Mouse (Mus musculus): ENCODE data around the gene Ifi27l2a. TPM values are rescaled to one million over a fixed set of nuclear protein-coding genes. Genes with fewer than 3 reads are reported as not detected.
"Not testable (repeated sequence)": the region's sequence is repeated elsewhere in the genome, so short reads cannot be mapped to it uniquely, and the experiment has no call there.

Ifi27l2a gene
- polyA plus RNA-seq, 1 experiment from 2014 or later, result 0.70 TPM

DNA sequence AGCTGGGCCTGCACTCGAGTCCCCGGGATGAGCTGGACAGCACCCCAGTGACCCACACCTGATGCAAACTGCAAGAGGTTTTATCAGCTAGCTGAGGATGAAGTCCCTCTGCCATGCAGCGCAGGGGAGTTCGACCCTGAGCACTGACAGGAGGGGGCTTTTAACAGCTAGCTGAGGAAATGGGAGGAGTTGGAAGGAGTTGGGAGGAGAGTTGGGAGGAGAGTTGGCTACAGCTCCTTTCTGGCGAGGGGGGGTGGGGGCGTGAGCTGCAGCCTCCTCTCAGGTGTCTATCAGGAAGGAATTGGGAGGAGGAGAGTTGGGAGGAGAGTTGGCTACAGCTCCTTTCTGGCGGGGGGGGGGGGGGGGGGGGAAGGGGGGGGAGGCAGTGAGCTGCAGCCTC lies 781 bp upstream of the Ifi27l2a start:
- ATAC-seq (replicated peaks; ENCODE audit: insufficient number of reproducible peaks, low FRiP score, low TSS enrichment, low read depth); DNase-seq (ENCODE audit: low spot score): not testable (repeated sequence)
- WGBS, result 56% methylated on average over 4 of the region's 7 CpGs

DNA sequence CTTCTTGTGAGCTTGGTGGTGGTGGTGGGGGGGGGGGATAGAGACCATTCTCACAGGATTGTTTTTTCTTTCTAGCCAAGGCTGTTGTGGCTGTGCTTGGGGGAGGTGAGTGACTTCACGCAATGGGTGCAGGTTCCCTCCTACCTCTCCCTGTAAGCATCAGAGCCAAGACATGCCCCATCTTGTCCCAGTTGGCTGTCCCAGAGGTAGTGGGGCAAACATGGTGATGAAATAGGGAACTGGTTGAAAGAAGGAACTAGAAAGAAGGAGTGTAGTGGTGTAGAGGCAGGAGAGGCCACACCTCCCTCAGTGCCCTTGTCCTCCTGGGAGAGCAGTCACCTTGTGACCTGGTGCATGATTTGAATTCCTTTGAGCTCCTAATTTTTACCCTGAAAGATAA lies 5.9 kb downstream of the Ifi27l2a start:
- Histone ChIP-seq H3K4me3 (ENCODE audit: low read depth, low read length) (no peak overlapping the region), H3K36me3 (replicated peaks; ENCODE audit: control insufficient read depth, insufficient read depth, low read depth, low read length) (no peaks in the 10 kb centered on the region), H3K4me1 (ENCODE audit: control insufficient read depth, insufficient read depth, low read length) (no peaks in the 10 kb centered on the region), H3K27me3 (ENCODE audit: control insufficient read depth, insufficient read depth, low read length) (no peaks in the 10 kb centered on the region), H3K9me3 (replicated peaks; ENCODE audit: control insufficient read depth, low read length) (no peaks in the 10 kb centered on the region), H3K4me2 (ENCODE audit: low read depth, low read length) (no peak overlapping the region), H3K9ac (replicated peaks; ENCODE audit: low read length) (no peak overlapping the region), H3K27ac (replicated peaks; ENCODE audit: low read depth, low read length) (no peak overlapping the region)
- DNase-seq (ENCODE audit: low spot score) (no peak), ATAC-seq (replicated peaks; ENCODE audit: insufficient number of reproducible peaks, low FRiP score, low TSS enrichment, low read depth) (no peak)
- WGBS, result 73% methylated on average over 1 of the region's 1 CpGs

More for the DNA sequence above, 781 bp upstream of the Ifi27l2a start:
- not testable (repeated sequence) for H3K4me1 ChIP-seq (ENCODE audit: control insufficient read depth, insufficient read depth, low read length); H3K4me3 ChIP-seq (ENCODE audit: low read depth, low read length); H3K9ac ChIP-seq (replicated peaks; ENCODE audit: low read length); H3K36me3 ChIP-seq (replicated peaks; ENCODE audit: control insufficient read depth, insufficient read depth, low read depth, low read length); H3K27ac ChIP-seq (replicated peaks; ENCODE audit: low read depth, low read length); H3K4me2 ChIP-seq (ENCODE audit: low read depth, low read length); H3K9me3 ChIP-seq (replicated peaks; ENCODE audit: control insufficient read depth, low read length); H3K27me3 ChIP-seq (ENCODE audit: control insufficient read depth, insufficient read depth, low read length)

DNA sequence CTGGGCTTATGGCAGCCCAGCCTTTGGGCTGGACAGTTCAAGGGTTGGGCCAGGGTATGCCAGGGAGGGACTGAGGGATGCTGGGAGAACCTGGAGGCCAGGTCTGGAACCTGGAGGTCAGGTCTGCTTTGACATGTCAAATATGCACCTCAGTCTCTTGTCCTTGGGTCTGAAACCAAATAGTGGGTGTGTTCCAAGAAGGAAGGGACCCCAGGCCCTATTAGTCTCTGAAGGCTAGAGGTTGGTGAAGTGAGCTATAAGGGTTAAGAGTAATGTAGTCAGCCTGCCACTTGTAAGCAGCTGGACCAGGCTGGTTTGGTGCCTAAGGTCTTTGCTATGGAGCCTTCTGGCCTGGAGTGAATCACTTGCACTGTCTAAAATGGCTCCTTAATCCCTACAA lies 8.6 kb downstream of the Ifi27l2a start:
- Histone ChIP-seq H3K27ac (replicated peaks; ENCODE audit: low read depth, low read length) (no peak overlapping the region), H3K9ac (replicated peaks; ENCODE audit: low read length) (no peak overlapping the region), H3K4me2 (ENCODE audit: low read depth, low read length) (no peak overlapping the region), H3K9me3 (replicated peaks; ENCODE audit: control insufficient read depth, low read length) (no peaks in the 10 kb centered on the region), H3K4me1 (ENCODE audit: control insufficient read depth, insufficient read depth, low read length) (no peaks in the 10 kb centered on the region), H3K4me3 (ENCODE audit: low read depth, low read length) (no peak overlapping the region), H3K27me3 (ENCODE audit: control insufficient read depth, insufficient read depth, low read length) (no peaks in the 10 kb centered on the region), H3K36me3 (replicated peaks; ENCODE audit: control insufficient read depth, insufficient read depth, low read depth, low read length) (no peaks in the 10 kb centered on the region)
- ATAC-seq (replicated peaks; ENCODE audit: insufficient number of reproducible peaks, low FRiP score, low TSS enrichment, low read depth) (no peak), DNase-seq (ENCODE audit: low spot score) (no peak)

DNA sequence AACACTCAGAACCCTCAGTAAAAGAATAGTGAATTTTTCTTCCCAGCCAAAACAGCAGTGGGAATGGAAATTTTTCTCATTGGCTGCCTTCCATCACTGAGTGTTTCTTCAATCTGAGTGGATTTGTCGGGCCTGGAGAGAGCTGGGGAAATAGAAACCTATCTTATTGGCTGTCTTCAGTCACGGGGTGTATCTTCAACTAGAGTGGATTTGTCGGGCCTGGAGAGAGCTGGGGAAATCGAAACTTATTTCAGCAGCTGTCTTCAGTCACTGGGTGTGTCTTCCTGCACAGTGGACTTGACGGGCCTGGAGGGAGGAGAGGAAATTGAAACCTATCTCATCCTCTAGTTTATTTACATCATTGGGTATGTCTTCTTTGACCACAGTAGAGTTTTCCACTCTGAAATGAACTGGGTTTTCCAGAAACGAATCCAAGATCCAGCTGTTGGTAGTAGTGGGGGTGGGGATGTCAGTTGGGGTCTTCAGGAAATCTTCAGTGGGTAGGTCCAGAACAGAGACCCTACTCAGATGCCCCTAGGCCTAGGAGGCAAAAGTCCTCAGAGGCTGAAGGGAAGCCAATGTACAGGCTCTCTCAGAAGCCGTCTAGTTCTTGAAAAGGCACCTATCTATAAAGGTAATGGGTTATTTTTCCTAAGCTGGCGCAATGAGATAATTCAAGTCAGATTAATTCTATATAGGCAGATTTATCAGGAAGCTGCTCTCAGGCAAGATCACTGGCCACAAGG lies 9.3 kb downstream of the Ifi27l2a start, which contains the start of gene Ifi27:
Gene Ifi27 (plus strand): TSS at position 226 of the 746 bp plus-strand sequence.
- DNase-seq (ENCODE audit: low spot score) (no peak), ATAC-seq (replicated peaks; ENCODE audit: insufficient number of reproducible peaks, low FRiP score, low TSS enrichment, low read depth) (no peak)
- no peaks in the 10 kb centered on the region for H3K9me3 ChIP-seq (replicated peaks; ENCODE audit: control insufficient read depth, low read length)
- H3K4me1 ChIP-seq (ENCODE audit: control insufficient read depth, insufficient read depth, low read length), result no peaks in the 10 kb centered on the region
- H3K36me3 ChIP-seq (replicated peaks; ENCODE audit: control insufficient read depth, insufficient read depth, low read depth, low read length), result no peaks in the 10 kb centered on the region
- no peak within 1 kb of the TSS for H3K9ac ChIP-seq (replicated peaks; ENCODE audit: low read length)
- H3K4me3 ChIP-seq (ENCODE audit: low read depth, low read length), result no peak within 1 kb of the TSS
- H3K4me2 ChIP-seq (ENCODE audit: low read depth, low read length), result no peak within 1 kb of the TSS
- no peak within 1 kb of the TSS for H3K27ac ChIP-seq (replicated peaks; ENCODE audit: low read depth, low read length)
- no peaks in the 10 kb centered on the region for H3K27me3 ChIP-seq (ENCODE audit: control insufficient read depth, insufficient read depth, low read length)
- 71% methylated on average over 8 of the region's 8 CpGs for WGBS

DNA sequence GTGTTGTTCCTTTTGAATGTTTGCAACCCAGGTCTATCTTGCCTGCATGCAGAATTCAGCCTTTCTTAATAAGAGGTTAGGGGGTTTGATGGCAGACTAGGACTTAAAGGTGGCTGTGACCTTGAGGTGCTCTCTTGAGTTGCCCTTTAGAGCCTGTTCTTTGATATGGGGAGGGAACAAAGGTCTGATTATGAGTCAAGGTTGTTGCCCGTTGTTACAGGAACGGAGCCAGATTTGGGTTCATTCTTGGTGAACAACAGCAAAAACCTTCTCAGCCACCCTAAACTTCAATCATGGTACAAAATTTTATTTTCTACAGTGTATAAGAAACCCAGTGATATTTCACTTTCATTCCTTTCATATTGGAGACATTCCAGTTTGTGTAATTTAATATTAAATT lies 10.1 kb downstream of the Ifi27l2a start:
- Histone ChIP-seq H3K27me3 (ENCODE audit: control insufficient read depth, insufficient read depth, low read length) (no peaks in the 10 kb centered on the region), H3K36me3 (replicated peaks; ENCODE audit: control insufficient read depth, insufficient read depth, low read depth, low read length) (no peaks in the 10 kb centered on the region), H3K4me1 (ENCODE audit: control insufficient read depth, insufficient read depth, low read length) (no peaks in the 10 kb centered on the region), H3K9me3 (replicated peaks; ENCODE audit: control insufficient read depth, low read length) (no peaks in the 10 kb centered on the region), H3K4me3 (ENCODE audit: low read depth, low read length) (no peak overlapping the region), H3K9ac (replicated peaks; ENCODE audit: low read length) (no peak overlapping the region), H3K27ac (replicated peaks; ENCODE audit: low read depth, low read length) (no peak overlapping the region), H3K4me2 (ENCODE audit: low read depth, low read length) (no peak overlapping the region)
- DNase-seq (ENCODE audit: low spot score) (no peak), ATAC-seq (replicated peaks; ENCODE audit: insufficient number of reproducible peaks, low FRiP score, low TSS enrichment, low read depth) (no peak)
- WGBS, result 80% methylated on average over 2 of the region's 2 CpGs

DNA sequence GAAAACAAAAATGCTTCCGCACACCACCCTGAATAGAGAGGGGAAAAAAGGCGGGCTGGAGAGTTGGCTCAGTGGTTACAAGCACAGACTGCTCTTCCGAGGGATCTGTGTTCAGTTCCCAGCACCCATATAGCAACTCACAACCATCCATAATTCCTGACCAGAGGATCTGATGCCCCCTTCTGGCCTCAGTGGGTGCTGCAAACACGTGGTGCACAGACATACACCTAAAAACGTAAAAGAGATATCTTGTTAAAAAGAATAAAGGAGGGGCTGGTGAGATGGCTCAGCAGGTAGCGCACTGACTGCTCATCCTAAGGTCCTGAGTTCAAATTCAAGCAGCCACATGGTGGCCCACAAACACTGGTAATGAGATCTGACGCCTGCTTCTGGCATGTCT lies 16.8 kb downstream of the Ifi27l2a start:
- whole genome bisulfite sequencing, result 89% methylated on average over 7 of the region's 7 CpGs
- no peak overlapping the region for H3K9ac ChIP-seq (replicated peaks; ENCODE audit: low read length)
- H3K4me3 ChIP-seq (ENCODE audit: low read depth, low read length), result no peak overlapping the region
- H3K36me3 ChIP-seq (replicated peaks; ENCODE audit: control insufficient read depth, insufficient read depth, low read depth, low read length), result no peaks in the 10 kb centered on the region; the same call in 1 of the 2 replicates
- no peaks in the 10 kb centered on the region for H3K27me3 ChIP-seq (ENCODE audit: control insufficient read depth, insufficient read depth, low read length)
- no peak overlapping the region for H3K4me2 ChIP-seq (ENCODE audit: low read depth, low read length)
- DNase-seq (ENCODE audit: low spot score) (no peak), ATAC-seq (replicated peaks; ENCODE audit: insufficient number of reproducible peaks, low FRiP score, low TSS enrichment, low read depth) (no peak)
- no peaks in the 10 kb centered on the region for H3K9me3 ChIP-seq (replicated peaks; ENCODE audit: control insufficient read depth, low read length)
- no peak overlapping the region for H3K27ac ChIP-seq (replicated peaks; ENCODE audit: low read depth, low read length)
- H3K4me1 ChIP-seq (ENCODE audit: control insufficient read depth, insufficient read depth, low read length), result no peaks in the 10 kb centered on the region

DNA sequence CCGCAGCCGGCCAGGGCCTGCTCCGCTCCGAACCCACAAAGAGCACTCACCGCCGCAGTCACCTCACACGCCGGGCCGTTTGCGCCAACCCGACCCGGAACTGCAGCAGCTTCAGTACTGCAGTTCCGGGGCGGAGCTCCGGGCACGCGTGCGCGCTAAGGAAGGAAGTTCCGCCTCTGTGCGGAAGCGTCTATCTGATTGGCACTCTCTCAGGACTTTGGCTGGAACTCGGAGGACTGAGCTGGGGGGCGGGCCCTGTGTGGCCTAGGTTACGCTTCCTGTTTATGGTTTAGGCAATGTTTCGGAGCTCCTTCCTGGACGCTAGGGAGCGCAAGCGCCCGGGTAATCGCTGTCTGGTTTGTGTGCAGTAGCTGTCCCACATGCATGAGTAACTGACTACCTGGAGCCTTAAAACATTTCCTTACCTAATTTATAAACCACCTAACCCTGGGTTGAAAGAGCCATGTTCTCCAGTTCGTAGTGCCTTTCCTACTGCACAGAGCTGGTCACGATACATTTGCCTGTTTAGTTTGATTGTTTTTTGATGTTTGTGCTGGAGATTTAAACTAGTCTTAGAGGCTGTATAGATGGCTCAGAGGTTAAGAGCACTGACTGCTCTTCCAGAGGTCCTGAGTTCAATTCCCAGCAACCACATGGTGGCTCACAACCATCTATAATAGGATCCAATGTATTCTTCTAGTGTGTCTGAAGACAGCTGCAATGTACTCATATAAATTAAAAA lies 17.6 kb downstream of the Ifi27l2a start, which contains the start of gene Ddx24:
Gene Ddx24 (minus strand): TSS at position 102 of the 742 bp plus-strand sequence.
- H3K27me3 ChIP-seq (ENCODE audit: control insufficient read depth, insufficient read depth, low read length), result no peaks in the 10 kb centered on the region
- no peaks in the 10 kb centered on the region for H3K9me3 ChIP-seq (replicated peaks; ENCODE audit: control insufficient read depth, low read length)
- H3K4me1 ChIP-seq (ENCODE audit: control insufficient read depth, insufficient read depth, low read length), result no peaks in the 10 kb centered on the region
- WGBS, result 2% methylated on average over 33 of the region's 33 CpGs
- peak within 1 kb of the TSS; percentile 96 for H3K4me3 ChIP-seq (ENCODE audit: low read depth, low read length)
- H3K4me2 ChIP-seq (ENCODE audit: low read depth, low read length), result peak within 1 kb of the TSS; percentile 67
- no peaks in the 10 kb centered on the region; the same call in 1 of the 2 replicates for H3K36me3 ChIP-seq (replicated peaks; ENCODE audit: control insufficient read depth, insufficient read depth, low read depth, low read length)
- peak; percentile 100 for ATAC-seq (replicated peaks; ENCODE audit: insufficient number of reproducible peaks, low FRiP score, low TSS enrichment, low read depth)
- peak; percentile 98 for DNase-seq (ENCODE audit: low spot score)
- 0 out of 2 replicates have a peak within 1 kb of the TSS, but pooled peaks have one; percentile 8 for H3K27ac ChIP-seq (replicated peaks; ENCODE audit: low read depth, low read length)
- H3K9ac ChIP-seq (replicated peaks; ENCODE audit: low read length), result peak within 1 kb of the TSS; percentile 86

All from embryonic facial prominence, embryonic 11.5 days (tissue).